Mouse (Mus musculus): ENCODE measurements around the gene Cdc25b.

- TF ChIP-seq CTCF (IDR thresholded peaks at IDR 0.05; ENCODE audit: borderline replicate concordance, insufficient read depth, low read length) (no peak), POLR2A (IDR thresholded peaks at IDR 0.05; ENCODE audit: low read depth, low read length) (no peak)
Measured at GRCm38 (mm10) chr2:131170936-131171335, 15.8 kb upstream of the Cdc25b start.
